Mouse (Mus musculus) kidney, embryonic 14.5 days (tissue): ENCODE results near the gene Med4. TPM values are rescaled to one million over a fixed set of nuclear protein-coding genes. Genes with fewer than 3 reads are reported as not detected.
A peak's percentile ranks its signal among the peaks of the same experiment; 100 is the strongest.

Source experiments
- ATAC-seq: fragments of 200-750 bp; cut with Nextera tagmentation; 2 replicates; pipeline ENCODE4 v1.8.0; 2017; ENCODE audit warnings: moderate number of reproducible peaks, mild to moderate bottlenecking, moderate TSS enrichment, moderate library complexity; ENCODE audit not compliant: low FRiP score, low TSS enrichment
- H3K27ac ChIP-seq: fragments of 300-500 bp; sonication (generic); 2 replicates; pipeline ENCODE4 v1.5.1; 2014; ENCODE audit warnings: low read depth, mild to moderate bottlenecking, low read length, moderate library complexity, mixed read lengths
- H3K27me3 ChIP-seq: fragments of 300-500 bp; sonication (generic); 2 replicates; pipeline ENCODE4 v1.6.1; 2014; ENCODE audit warnings: mild to moderate bottlenecking, low read length; ENCODE audit not compliant: control insufficient read depth, insufficient read depth
- H3K36me3 ChIP-seq: fragments of 300-500 bp; sonication (generic); 2 replicates; pipeline ENCODE4 v1.6.1; 2014; ENCODE audit warnings: low read length, mixed read lengths; ENCODE audit not compliant: control insufficient read depth, insufficient read depth
- H3K4me1 ChIP-seq: fragments of 300-500 bp; sonication (generic); 2 replicates; pipeline ENCODE4 v1.6.1; 2014; ENCODE audit warnings: low read length, mixed read lengths; ENCODE audit not compliant: control insufficient read depth, insufficient read depth
- H3K4me2 ChIP-seq: fragments of 300-500 bp; sonication (generic); replicated peaks from 2 replicates; pipeline ENCODE4 v1.6.1; 2014; ENCODE audit warnings: low read depth, mild to moderate bottlenecking, low read length
- H3K4me3 ChIP-seq: fragments of 300-500 bp; sonication (generic); 2 replicates; pipeline ENCODE4 v1.5.1; 2014; ENCODE audit warnings: mild to moderate bottlenecking, low read length
- H3K9ac ChIP-seq: fragments of 300-500 bp; sonication (generic); 2 replicates; pipeline ENCODE4 v1.6.1; 2014; ENCODE audit warnings: low read depth, mild to moderate bottlenecking, low read length, moderate library complexity
- H3K9me3 ChIP-seq: fragments of 300-500 bp; sonication (generic); 2 replicates; pipeline ENCODE4 v1.6.1; 2016; ENCODE audit warnings: low read length; ENCODE audit not compliant: control insufficient read depth
- WGBS: fragments of 180-500 bp; shearing (Covaris S2); extraction: QIAGEN DNeasy Blood & Tissue Kit; methylation state at CpG from one replicate; pipeline ENCODE4 v1.1.7; 2014; 5-methylcytosine and 5-hydroxymethylcytosine counted together
- polyA plus RNA-seq: library from polyadenylated mRNA; unstranded; fragments of >200 nt; fragmentation: Nextera tagmentation; extraction: Ambion mirVana; gene quantifications from 2 replicates; pipeline ENCODE4 v1.2.1, GENCODE M21; 2014

Med4 gene
- polyA plus RNA-seq, result 90.6 and 102 TPM in 2 replicates

GRCm38 (mm10) chr14:73509765-73510423 is at the start of gene Med4:
TSS of gene Med4 (plus strand) at chr14:73510025.
- Histone ChIP-seq H3K4me1 (peaks cover 6% of the 10 kb centered on the region), H3K27ac (no peak within 1 kb of the TSS), H3K9me3 (no peaks in the 10 kb centered on the region), H3K36me3 (peaks cover 25% of the 10 kb centered on the region), H3K4me2 (peak within 1 kb of the TSS; percentile 87), H3K4me3 (peak within 1 kb of the TSS; percentile 86), H3K27me3 (no peaks in the 10 kb centered on the region), H3K9ac (peak within 1 kb of the TSS; percentile 87)
- peak; percentile 96 for ATAC-seq
- WGBS, result 0% methylated on average over 41 of the region's 41 CpGs

DNA sequence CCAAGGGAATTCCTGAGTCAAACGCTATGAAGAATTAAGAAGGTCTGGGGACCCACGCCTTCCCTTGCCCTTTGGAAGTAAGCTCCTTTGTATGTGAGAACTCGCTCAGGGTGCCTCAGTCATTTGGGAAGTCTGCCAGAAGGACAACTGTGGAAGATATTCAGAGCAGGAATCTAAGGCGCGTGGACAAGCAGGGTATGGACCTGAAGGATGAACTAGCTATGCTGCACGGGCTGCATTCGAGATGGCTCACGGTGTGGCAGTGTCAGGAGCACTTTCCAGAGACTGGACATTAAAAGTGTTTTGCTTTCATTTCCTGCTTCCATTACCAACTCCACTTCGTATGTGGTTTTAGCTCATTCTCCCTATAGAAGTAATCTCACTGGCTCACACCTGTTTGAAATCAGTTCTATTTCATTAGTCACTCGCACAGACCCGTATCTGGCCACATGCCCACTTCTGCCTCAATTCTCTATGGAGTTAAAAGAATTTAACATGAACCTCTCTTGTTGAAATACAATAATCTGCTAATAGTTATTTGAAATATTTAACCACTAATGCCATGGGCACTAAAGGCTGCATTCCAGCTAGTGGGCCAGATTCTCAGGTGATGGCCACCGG is 49.2 kb upstream of the Med4 start:
- Histone ChIP-seq H3K4me2 (no peak overlapping the region), H3K36me3 (no peaks in the 10 kb centered on the region)
- WGBS, result 79% methylated on average over 12 of the region's 12 CpGs

GRCm38 (mm10) chr14:73462211-73462610 is 47.6 kb upstream of the Med4 start:
- Histone ChIP-seq H3K4me3 (no peak overlapping the region), H3K27ac (no peak overlapping the region), H3K4me1 (no peaks in the 10 kb centered on the region), H3K27me3 (no peaks in the 10 kb centered on the region), H3K36me3 (no peaks in the 10 kb centered on the region), H3K4me2 (no peak overlapping the region), H3K9ac (no peak overlapping the region), H3K9me3 (no peaks in the 10 kb centered on the region)
- ATAC-seq, result no peak
- 87% methylated on average over 4 of the region's 4 CpGs for WGBS

More for the DNA sequence above, 49.2 kb upstream of the Med4 start:
- Histone ChIP-seq H3K4me1 (no peaks in the 10 kb centered on the region), H3K9ac (no peak overlapping the region), H3K27me3 (no peaks in the 10 kb centered on the region), H3K9me3 (no peaks in the 10 kb centered on the region), H3K27ac (no peak overlapping the region), H3K4me3 (no peak overlapping the region)
- no peak for ATAC-seq

DNA sequence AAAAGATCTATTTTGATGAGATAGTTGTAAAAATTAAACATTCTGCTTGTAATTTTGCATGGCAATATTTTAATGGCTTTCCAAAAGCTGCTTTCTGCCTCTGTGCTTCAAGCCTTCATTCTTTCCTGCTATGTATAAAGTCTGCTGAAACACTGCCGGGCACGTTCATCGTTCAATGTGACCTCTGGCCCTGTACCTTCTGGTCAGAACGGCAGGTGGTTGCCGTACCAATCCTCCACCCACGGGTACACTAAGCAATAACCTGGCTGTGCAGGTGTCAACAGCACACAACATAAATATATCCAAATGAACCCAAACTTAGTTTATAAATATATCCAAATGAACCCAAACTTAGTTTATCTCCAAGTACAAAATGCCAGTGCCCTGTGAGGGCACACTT is 42.1 kb upstream of the Med4 start:
- no peak overlapping the region for H3K4me2 ChIP-seq
- no peak overlapping the region for H3K4me3 ChIP-seq
- H3K9ac ChIP-seq, result no peak overlapping the region
- no peak for ATAC-seq
- H3K27ac ChIP-seq, result no peak overlapping the region
- no peaks in the 10 kb centered on the region for H3K9me3 ChIP-seq
- H3K27me3 ChIP-seq, result no peaks in the 10 kb centered on the region
- WGBS, result 70% methylated on average over 6 of the region's 6 CpGs
- H3K4me1 ChIP-seq, result 0 out of 2 replicates have a peak, but pooled peaks cover 6% of the 10 kb centered on the region
- no peaks in the 10 kb centered on the region for H3K36me3 ChIP-seq

DNA sequence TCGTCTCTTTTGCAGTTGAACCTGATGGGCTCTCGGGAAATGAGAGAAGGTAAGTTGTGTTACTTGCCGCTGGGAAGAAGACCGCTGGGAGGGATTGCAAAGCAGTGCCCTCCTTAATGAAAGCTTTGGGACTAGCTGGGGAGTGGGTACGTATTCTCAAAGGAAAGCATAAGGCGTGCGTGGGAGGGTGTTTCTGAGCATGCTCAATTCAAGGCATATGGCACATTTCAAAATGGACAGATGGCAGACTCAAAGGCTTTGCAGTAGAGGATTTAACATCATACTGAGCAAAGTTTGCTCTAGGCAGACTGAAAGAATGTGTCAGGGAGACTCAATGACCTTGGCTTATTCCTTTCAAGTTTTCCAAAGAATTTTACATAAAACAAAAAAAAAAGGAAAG is 40.3 kb upstream of the Med4 start:
- Histone ChIP-seq H3K27me3 (no peaks in the 10 kb centered on the region), H3K4me3 (no peak overlapping the region), H3K9ac (no peak overlapping the region), H3K9me3 (no peaks in the 10 kb centered on the region), H3K4me1 (peaks cover 13% of the 10 kb centered on the region; the same call in 1 of the 2 replicates), H3K27ac (no peak overlapping the region), H3K4me2 (no peak overlapping the region), H3K36me3 (no peaks in the 10 kb centered on the region)
- WGBS, result 79% methylated on average over 7 of the region's 7 CpGs
- ATAC-seq, result no peak

DNA sequence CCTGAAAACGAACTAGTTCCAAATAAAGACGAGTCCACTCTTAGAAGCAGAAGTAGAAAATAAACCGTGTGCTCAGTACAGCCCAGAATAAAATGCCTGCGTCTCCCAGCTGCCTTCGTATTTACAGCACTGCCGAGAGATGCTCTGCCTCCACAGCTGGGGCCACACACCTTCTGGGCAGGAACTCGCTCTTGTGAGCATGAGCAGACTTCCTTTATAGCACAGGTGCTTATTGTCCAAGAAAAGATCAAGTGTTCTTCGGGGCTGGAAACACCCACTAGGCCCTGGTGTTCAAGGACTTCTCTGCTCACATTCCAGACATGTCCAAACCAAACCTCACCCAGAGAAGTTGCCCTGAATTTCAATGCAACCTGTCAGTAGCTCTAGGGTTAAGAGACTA is 39.2 kb upstream of the Med4 start:
- H3K9me3 ChIP-seq, result no peaks in the 10 kb centered on the region

GRCm38 (mm10) chr14:73472205-73472604 is 37.6 kb upstream of the Med4 start:
- peaks cover 19% of the 10 kb centered on the region; the same call in 1 of the 2 replicates for H3K4me1 ChIP-seq
- 21% methylated on average over 7 of the region's 7 CpGs for WGBS

More for the DNA sequence above, 39.2 kb upstream of the Med4 start:
- WGBS, result 69% methylated on average over 8 of the region's 8 CpGs
- Histone ChIP-seq H3K4me2 (no peak overlapping the region), H3K4me1 (peaks cover 15% of the 10 kb centered on the region; the same call in 1 of the 2 replicates), H3K4me3 (no peak overlapping the region), H3K36me3 (no peaks in the 10 kb centered on the region), H3K27ac (no peak overlapping the region), H3K9ac (no peak overlapping the region), H3K27me3 (no peaks in the 10 kb centered on the region)
- no peak for ATAC-seq

DNA sequence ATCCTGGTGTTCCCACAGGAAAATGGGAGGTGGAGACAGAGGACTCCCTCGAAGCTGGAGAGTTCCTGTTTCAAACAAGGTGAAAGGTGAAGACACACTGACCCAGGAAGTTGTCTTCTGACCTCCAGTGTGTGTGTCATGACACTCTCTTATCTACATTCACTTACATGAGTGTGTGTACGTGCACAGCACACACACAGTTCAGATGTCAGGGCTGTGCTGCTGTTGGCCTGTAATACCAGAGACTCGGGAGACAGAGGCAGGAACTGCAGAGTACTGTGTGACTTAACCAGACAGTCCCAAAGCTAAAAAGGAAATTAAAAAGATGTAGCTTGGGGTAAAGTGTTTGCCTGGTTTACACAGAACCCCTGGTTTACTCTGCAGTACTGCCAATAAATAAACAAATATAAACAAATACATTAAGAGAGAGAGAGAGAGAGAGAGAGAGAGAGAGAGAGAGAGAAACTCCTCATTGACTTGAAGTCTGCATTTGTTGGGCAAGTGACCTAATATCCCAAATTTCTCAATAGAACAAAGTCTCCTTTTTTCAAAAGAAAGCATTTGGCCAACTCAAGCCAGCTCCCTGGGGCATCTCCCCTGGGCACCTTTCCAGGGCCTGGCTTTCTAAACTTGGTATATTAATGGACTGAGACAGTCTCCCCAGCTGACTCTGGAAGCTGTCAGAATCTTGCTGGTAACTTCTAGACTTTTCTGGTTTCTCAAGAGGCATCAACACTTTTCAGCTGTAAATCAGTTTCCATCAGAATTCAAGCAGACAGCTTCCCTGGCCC is 36.0 kb upstream of the Med4 start:
- Histone ChIP-seq H3K27me3 (no peaks in the 10 kb centered on the region), H3K9ac (no peak overlapping the region), H3K4me3 (no peak overlapping the region), H3K4me2 (no peak overlapping the region), H3K27ac (peak overlapping the region; percentile 1; the same call in 1 of the 2 replicates), H3K9me3 (no peaks in the 10 kb centered on the region), H3K36me3 (no peaks in the 10 kb centered on the region), H3K4me1 (peaks cover 19% of the 10 kb centered on the region; the same call in 1 of the 2 replicates)
- 35% methylated on average over 3 of the region's 3 CpGs for WGBS
- ATAC-seq, result 0 out of 2 replicates have a peak, but pooled peaks have one; percentile 4

More at GRCm38 (mm10) chr14:73472205-73472604, 37.6 kb upstream of the Med4 start:
- peak; percentile 22; the same call in 1 of the 2 replicates for ATAC-seq
- no peaks in the 10 kb centered on the region for H3K9me3 ChIP-seq
- H3K36me3 ChIP-seq, result no peaks in the 10 kb centered on the region
- no peak overlapping the region for H3K4me2 ChIP-seq
- no peak overlapping the region for H3K27ac ChIP-seq
- no peaks in the 10 kb centered on the region for H3K27me3 ChIP-seq
- H3K9ac ChIP-seq, result no peak overlapping the region
- no peak overlapping the region for H3K4me3 ChIP-seq
